ENCODE assay signal across 11 mouse cellular contexts in genomic region chr1:178241884-178242508, GRCm38 (mm10). TPM values are rescaled to one million over a fixed set of nuclear protein-coding genes. Genes with fewer than 3 reads are reported as not detected.
DNase-seq lines count a peak whose midpoint lies in the region; ATAC-seq and TF ChIP-seq lines count a peak whose summit lies in the region.
"Had no signal": no experiment of that assay in that cellular context is flagged by ENCODE, and none has a peak within 500 bp of the region (broad histone marks: within the 10 kb centered on the region; RNA-seq: fewer than 3 reads in every experiment).

No protein-coding gene starts in this region.

- H3K4me1 ChIP-seq in intestine, postnatal 0 days (replicated peaks; ENCODE audit: control insufficient read depth, insufficient read depth, low read length) = no peaks in the 10 kb centered on the region
- H3K4me1 ChIP-seq in intestine, embryonic 16.5 days (ENCODE audit: control insufficient read depth, insufficient read depth, low read length) = no peaks in the 10 kb centered on the region
- H3K4me1 ChIP-seq: limb, embryonic 12.5 days had no signal

- TF ChIP-seq CTCF in intestine, postnatal 0 days (IDR thresholded peaks at IDR 0.05; ENCODE audit: low read depth) = peak; percentile 73

- H3K4me2 ChIP-seq in intestine, postnatal 0 days (replicated peaks; ENCODE audit: low read depth) = no peak overlapping the region
- H3K4me2 ChIP-seq in intestine, embryonic 16.5 days (ENCODE audit: low read depth, low read length) = no peak overlapping the region
- H3K4me2 ChIP-seq: limb, embryonic 12.5 days had no signal

- DNase-seq in B cell, adult 2 months = peak; percentile 57 to 58
- DNase-seq in R1 (ENCODE audit: low read depth, low spot score) = peak; percentile 60
- DNase-seq in layer of hippocampus, adult 9-11 months = no peak
- DNase-seq in cerebellum, postnatal 10 days = no peak
- DNase-seq in urinary bladder, postnatal 14 days (ENCODE audit: low spot score) = no peak
- DNase-seq: adrenal gland, postnatal 25 days had no signal

- ATAC-seq in intestine, postnatal 0 days = peak; percentile 45; the same call in 1 of the 2 replicates
- no peak for ATAC-seq in intestine, embryonic 16.5 days
- peak; percentile 91 for ATAC-seq in megakaryocyte, adult 5-6 weeks (ENCODE audit: poor library complexity, severe bottlenecking)

- 97% methylated on average over 1 of the region's 1 CpGs for WGBS in intestine, postnatal 0 days
- 100% methylated on average over 1 of the region's 1 CpGs for WGBS in intestine, embryonic 16.5 days

- no peaks in the 10 kb centered on the region for H3K27me3 ChIP-seq in intestine, postnatal 0 days (replicated peaks; ENCODE audit: control insufficient read depth, insufficient read depth, low read length)
- H3K27me3 ChIP-seq in intestine, embryonic 16.5 days (replicated peaks; ENCODE audit: control insufficient read depth, insufficient read depth, low read length) = no peaks in the 10 kb centered on the region
- H3K27me3 ChIP-seq: limb, embryonic 12.5 days had no signal

- peaks cover 13% of the 10 kb centered on the region for H3K36me3 ChIP-seq in intestine, postnatal 0 days (ENCODE audit: control insufficient read depth, insufficient read depth)
- 0 out of 2 replicates have a peak, but pooled peaks cover 4% of the 10 kb centered on the region for H3K36me3 ChIP-seq in intestine, embryonic 16.5 days (ENCODE audit: control insufficient read depth, insufficient read depth, low read length)

- no peak overlapping the region for H3K9ac ChIP-seq in intestine, postnatal 0 days (ENCODE audit: low read depth, low read length)
- no peak overlapping the region for H3K9ac ChIP-seq in intestine, embryonic 16.5 days (ENCODE audit: low read depth, low read length)
- H3K9ac ChIP-seq: limb, embryonic 12.5 days had no signal

- H3K4me3 ChIP-seq in intestine, postnatal 0 days (ENCODE audit: low read depth, low read length) = no peak overlapping the region
- no peak overlapping the region for H3K4me3 ChIP-seq in intestine, embryonic 16.5 days (ENCODE audit: low read length)
- H3K4me3 ChIP-seq: erythroblast, embryonic 14.5 days; limb, embryonic 12.5 days had no signal

- H3K27ac ChIP-seq in intestine, postnatal 0 days (ENCODE audit: low read depth, low read length) = no peak overlapping the region
- no peak overlapping the region for H3K27ac ChIP-seq in intestine, embryonic 16.5 days (ENCODE audit: low read length)
- H3K27ac ChIP-seq: limb, embryonic 12.5 days had no signal

- no peaks in the 10 kb centered on the region for H3K9me3 ChIP-seq in intestine, postnatal 0 days (ENCODE audit: control insufficient read depth)
- no peaks in the 10 kb centered on the region for H3K9me3 ChIP-seq in intestine, embryonic 16.5 days (ENCODE audit: control insufficient read depth, low read length)
- H3K9me3 ChIP-seq: limb, embryonic 12.5 days had no signal

RNA-seq across cellular contexts. Expression of gene Desi2, which starts 54.8 kb away (rescaled TPM):
- 26.9 and 29.9 TPM in 2 replicates for polyA plus RNA-seq in intestine, postnatal 0 days (2015; fragmentation: Nextera tagmentation; extraction: Ambion mirVana)
- 16.4 and 20.4 TPM in 2 replicates for polyA plus RNA-seq in intestine, embryonic 16.5 days (2015; fragmentation: Nextera tagmentation; extraction: Ambion mirVana)
- 7.8 and 13.8 TPM in 2 replicates for total RNA-seq in megakaryocyte, adult 5-6 weeks (2015)
- 10.2 and 12.6 TPM in 2 replicates for total RNA-seq in megakaryocyte, adult 5-6 weeks (2017)

Comparison
In these comparisons a context has a peak if more than half of its experiments do, and no peak if none do; other contexts are left out.
1. DNase-seq: peak in B cell, adult 2 months (2 of 2) and R1 (single experiment); none in layer of hippocampus, adult 9-11 months (single experiment), cerebellum, postnatal 10 days (0 of 2) and urinary bladder, postnatal 14 days (single experiment).